10 mouse cellular contexts compared by ENCODE assay signal in genomic region chr10:22274445-22275057, GRCm38 (mm10).
DNase-seq lines count a peak whose midpoint lies in the region; ATAC-seq lines count a peak whose summit lies in the region.
"Had no signal": no experiment of that assay in that cellular context is flagged by ENCODE, and none has a peak within 500 bp of the region (broad histone marks: within the 10 kb centered on the region; RNA-seq: fewer than 3 reads in every experiment).

No protein-coding gene starts in this region.

- peak overlapping the region; percentile 94 for H3K4me2 ChIP-seq in kidney, embryonic 15.5 days
- H3K4me2 ChIP-seq in embryonic facial prominence, embryonic 14.5 days (ENCODE audit: low read depth, low read length), result peak overlapping the region; percentile 78
- H3K4me2 ChIP-seq in limb, embryonic 11.5 days (ENCODE audit: low read depth, severe bottlenecking), result peak overlapping the region; percentile 77
- peak overlapping the region; percentile 93 for H3K4me2 ChIP-seq in neural tube, embryonic 15.5 days

- no peaks in the 10 kb centered on the region for H3K36me3 ChIP-seq in kidney, embryonic 15.5 days
- H3K36me3 ChIP-seq in embryonic facial prominence, embryonic 14.5 days (ENCODE audit: control insufficient read depth, insufficient read depth, low read length), result no peaks in the 10 kb centered on the region
- H3K36me3 ChIP-seq in limb, embryonic 11.5 days (ENCODE audit: control insufficient read depth, insufficient read depth, low read length), result no peaks in the 10 kb centered on the region
- H3K36me3 ChIP-seq in neural tube, embryonic 15.5 days, result no peaks in the 10 kb centered on the region

- peak overlapping the region; percentile 54 for H3K4me3 ChIP-seq in kidney, embryonic 15.5 days (replicated peaks)
- peak overlapping the region; percentile 46 for H3K4me3 ChIP-seq in embryonic facial prominence, embryonic 14.5 days (ENCODE audit: low read depth, low read length)
- peak overlapping the region; percentile 42 for H3K4me3 ChIP-seq in limb, embryonic 11.5 days (ENCODE audit: low read depth, low read length)
- peak overlapping the region; percentile 46 for H3K4me3 ChIP-seq in neural tube, embryonic 15.5 days (replicated peaks)

- no peak overlapping the region for H3K9ac ChIP-seq in kidney, embryonic 15.5 days
- no peak overlapping the region for H3K9ac ChIP-seq in embryonic facial prominence, embryonic 14.5 days (ENCODE audit: low read depth, low read length)
- no peak overlapping the region for H3K9ac ChIP-seq in limb, embryonic 11.5 days (ENCODE audit: low read length)
- no peak overlapping the region for H3K9ac ChIP-seq in neural tube, embryonic 15.5 days (replicated peaks)

- WGBS in kidney, embryonic 15.5 days, result 8% methylated on average over 16 of the region's 19 CpGs
- 6% methylated on average over 15 of the region's 19 CpGs for WGBS in embryonic facial prominence, embryonic 14.5 days
- 3% methylated on average over 19 of the region's 19 CpGs for WGBS in limb, embryonic 11.5 days
- WGBS in neural tube, embryonic 15.5 days, result 6% methylated on average over 19 of the region's 19 CpGs

- no peak overlapping the region for H3K27ac ChIP-seq in kidney, embryonic 15.5 days
- no peak overlapping the region for H3K27ac ChIP-seq in embryonic facial prominence, embryonic 14.5 days (replicated peaks; ENCODE audit: low read depth, low read length)
- no peak overlapping the region for H3K27ac ChIP-seq in limb, embryonic 11.5 days (replicated peaks; ENCODE audit: low read depth, low read length)
- H3K27ac ChIP-seq in neural tube, embryonic 15.5 days (replicated peaks), result no peak overlapping the region

- H3K4me1 ChIP-seq in kidney, embryonic 15.5 days, result peaks cover 14% of the 10 kb centered on the region
- no peaks in the 10 kb centered on the region for H3K4me1 ChIP-seq in embryonic facial prominence, embryonic 14.5 days (ENCODE audit: control insufficient read depth, insufficient read depth, low read length)
- H3K4me1 ChIP-seq in limb, embryonic 11.5 days (ENCODE audit: control insufficient read depth, insufficient read depth, low read length), result no peaks in the 10 kb centered on the region
- H3K4me1 ChIP-seq in neural tube, embryonic 15.5 days, result peaks cover 15% of the 10 kb centered on the region

- peak; percentile 73 for ATAC-seq in kidney, embryonic 15.5 days (replicated peaks; ENCODE audit: low FRiP score)
- no peak; the same call in 1 of the 2 replicates for ATAC-seq in embryonic facial prominence, embryonic 14.5 days (ENCODE audit: low read depth)
- no peak for ATAC-seq in limb, embryonic 11.5 days (ENCODE audit: insufficient number of reproducible peaks, low FRiP score, low TSS enrichment, low read depth)
- no peak for ATAC-seq in neural tube, embryonic 15.5 days (ENCODE audit: low FRiP score)
- ATAC-seq in CD4-positive, CD25-positive, alpha-beta regulatory T cell, adult 4 months, result no peak

- no peak for DNase-seq in kidney, postnatal 36 days
- no peak for DNase-seq in embryonic facial prominence, embryonic 14.5 days (ENCODE audit: low spot score)
- peak; percentile 36 for DNase-seq in limb, embryonic 11.5 days (ENCODE audit: low spot score)
- DNase-seq in frontal cortex, postnatal 36 days (ENCODE audit: low spot score in 2 of 2), result no peak
- no peak for DNase-seq in urinary bladder, postnatal 36 days (ENCODE audit: low spot score in 2 of 2)
- DNase-seq: cerebellum, adult 2 months; thymus, adult 18-20 months had no signal

- no peaks in the 10 kb centered on the region for H3K9me3 ChIP-seq in kidney, embryonic 15.5 days (replicated peaks)
- H3K9me3 ChIP-seq in embryonic facial prominence, embryonic 14.5 days (ENCODE audit: control insufficient read depth, low read length), result no peaks in the 10 kb centered on the region
- H3K9me3 ChIP-seq in limb, embryonic 11.5 days (ENCODE audit: control insufficient read depth, low read length), result no peaks in the 10 kb centered on the region
- H3K9me3 ChIP-seq in neural tube, embryonic 15.5 days (replicated peaks), result no peaks in the 10 kb centered on the region

- H3K27me3 ChIP-seq in kidney, embryonic 15.5 days, result 0 out of 2 replicates have a peak, but pooled peaks cover 9% of the 10 kb centered on the region
- H3K27me3 ChIP-seq in embryonic facial prominence, embryonic 14.5 days (replicated peaks; ENCODE audit: control insufficient read depth, insufficient read depth, low read length), result peaks cover 11% of the 10 kb centered on the region
- peaks cover 9% of the 10 kb centered on the region for H3K27me3 ChIP-seq in limb, embryonic 11.5 days (ENCODE audit: control insufficient read depth, insufficient read depth, low read length)
- peaks cover 8% of the 10 kb centered on the region; the same call in 1 of the 2 replicates for H3K27me3 ChIP-seq in neural tube, embryonic 15.5 days (replicated peaks)
